Mouse (Mus musculus) G1E-ER4 (cell line): Measurements from ENCODE around the gene Clec12b. TPM values are rescaled to one million over a fixed set of nuclear protein-coding genes. Genes with fewer than 3 reads are reported as not detected.

ENCODE experiments used
- GATA1 ChIP-seq: IDR thresholded peaks from one replicate; pipeline ENCODE4 v1.8.0; 2012; ENCODE audit warnings: low read length, inconsistent platforms
- polyA plus RNA-seq: library from polyadenylated mRNA; stranded (reverse); fragments of >175 nt; gene quantifications from 2 replicates; pipeline ENCODE4 v1.2.3, GENCODE M21; 2012

Gene Clec12b
- polyA plus RNA-seq, 1 experiment: not detected

DNA sequence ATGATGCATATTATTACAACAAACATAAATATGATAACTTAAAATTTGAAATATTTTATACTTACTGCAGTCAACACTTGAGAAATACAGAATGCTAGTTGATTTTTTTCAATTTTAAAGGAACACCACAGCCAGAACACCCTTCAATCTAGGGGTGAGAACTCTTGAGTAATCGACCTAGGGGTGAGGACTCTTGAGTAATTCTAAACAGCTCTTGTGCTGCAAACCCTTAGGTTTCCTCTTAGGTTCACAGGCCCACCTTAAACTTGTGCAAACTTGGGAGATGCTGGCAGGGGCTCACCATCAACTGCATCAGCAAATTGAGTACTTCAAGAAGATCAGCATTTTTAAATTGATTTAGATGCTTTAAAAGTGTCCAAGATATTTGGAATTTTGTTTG, 47.9 kb downstream of the Clec12b start:
- TF ChIP-seq GATA1: no peak

DNA sequence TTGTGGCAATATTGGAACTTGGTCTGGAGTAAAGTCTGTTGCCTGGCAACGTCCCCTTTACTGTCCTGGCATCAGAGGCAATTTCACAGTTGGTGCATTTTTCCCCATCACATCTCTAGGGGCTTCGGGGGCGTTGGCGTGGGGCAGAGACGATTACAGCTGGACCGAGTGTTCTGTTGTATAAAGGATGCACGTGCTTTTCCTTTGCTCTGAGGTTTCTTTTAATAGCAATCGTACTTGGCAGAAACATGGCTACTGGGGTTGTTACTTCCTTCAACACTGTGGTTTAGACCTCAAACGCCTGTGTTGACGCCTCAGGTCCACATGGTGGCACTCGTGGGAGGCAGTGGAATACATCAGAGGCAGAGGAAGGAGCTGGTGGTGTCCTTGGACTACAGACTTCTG, 52.0 kb downstream of the Clec12b start:
- TF ChIP-seq GATA1: no peak

DNA sequence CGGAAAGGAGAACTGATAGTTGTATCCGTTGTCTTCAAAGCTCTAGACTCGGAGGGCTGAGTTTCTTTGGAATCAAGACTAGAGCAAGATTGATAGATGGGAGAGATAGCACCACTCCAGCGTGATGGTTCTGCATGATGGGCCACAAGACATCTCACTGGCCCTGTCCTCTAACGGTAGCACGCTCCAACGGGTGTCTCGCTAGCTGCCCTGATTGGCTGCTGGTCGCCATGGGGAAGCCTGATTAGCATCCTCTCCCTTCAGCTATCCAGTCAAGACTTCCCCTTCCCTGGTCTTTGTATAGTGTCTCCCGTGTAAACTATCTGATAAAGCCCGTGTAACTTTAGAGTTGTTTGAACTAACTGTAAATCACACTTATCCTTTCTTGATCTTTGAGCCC, 54.1 kb downstream of the Clec12b start, which contains the start of gene 4922502D21Rik:
Gene 4922502D21Rik, minus strand, starts transcription at position 187 of the 400 bp plus-strand sequence.
- TF ChIP-seq GATA1: no peak

DNA sequence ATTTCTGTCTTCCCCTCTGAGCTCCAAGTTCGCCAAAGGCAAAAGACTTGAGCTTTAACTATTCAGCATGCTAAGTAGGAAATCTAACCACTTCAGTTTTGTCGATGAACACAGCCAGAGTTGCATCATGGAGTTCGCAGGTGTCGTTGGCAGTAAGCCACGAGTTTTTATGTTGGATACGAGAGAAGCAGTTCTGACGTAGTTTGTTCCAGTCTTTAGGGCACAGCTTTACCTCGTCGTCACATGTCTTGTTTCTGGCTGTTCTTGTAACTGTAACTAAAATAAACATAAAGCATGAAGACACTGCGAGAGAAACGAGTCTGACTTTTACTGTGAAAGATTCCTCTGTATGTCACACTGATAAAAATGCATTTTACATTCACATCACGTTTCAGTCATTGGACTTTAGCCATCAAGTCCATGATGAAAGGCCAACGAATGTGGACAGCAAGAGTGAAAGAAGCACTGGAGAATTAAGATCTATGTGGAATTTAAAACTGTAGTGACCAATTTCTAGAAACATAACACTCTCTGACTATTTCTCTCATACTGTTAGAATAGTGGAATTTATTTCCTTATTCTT, 59.0 kb downstream of the Clec12b start:
- TF ChIP-seq GATA1: no peak

DNA sequence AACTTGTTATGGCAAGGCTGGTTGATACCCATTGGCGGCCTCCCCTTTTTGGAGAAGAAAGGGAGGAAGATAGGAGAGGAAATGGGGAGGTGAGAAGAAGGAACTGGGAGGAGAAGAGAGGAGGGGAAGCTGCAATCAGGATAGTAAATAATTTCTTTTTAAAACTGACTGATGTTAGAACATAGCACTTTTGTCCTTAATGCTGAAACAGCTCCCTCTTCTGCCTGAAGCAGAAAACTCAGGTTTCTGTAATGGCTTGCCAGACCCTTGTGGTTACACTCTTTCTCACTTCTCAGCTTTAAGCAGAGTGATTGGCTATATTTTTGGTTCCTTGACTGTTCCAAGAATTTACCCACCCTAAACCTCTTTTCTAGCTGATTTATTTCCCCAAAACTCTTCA, 59.7 kb downstream of the Clec12b start:
- no peak for TF ChIP-seq GATA1

Other genes starting within 250 kb of the Clec12b start
- gene Clec2d, start 205.3 kb downstream of the Clec12b start, polyA plus RNA-seq: not detected in 2 replicates
- gene Cd69, start 110.4 kb downstream of the Clec12b start, polyA plus RNA-seq: not detected in 2 replicates
- not detected in 2 replicates for gene 4922502D21Rik, start 54.1 kb downstream of the Clec12b start, polyA plus RNA-seq
- gene Clec12a, start 43.2 kb downstream of the Clec12b start, polyA plus RNA-seq: not detected in 2 replicates
- gene Clec1b, start 11.4 kb upstream of the Clec12b start, polyA plus RNA-seq: not detected in 2 replicates
- gene Clec9a, start 23.0 kb upstream of the Clec12b start, polyA plus RNA-seq: not detected in 2 replicates
- not detected in 2 replicates for gene Clec1a, start 66.1 kb upstream of the Clec12b start, polyA plus RNA-seq
- not detected in 2 replicates for gene Olr1, start 121.3 kb upstream of the Clec12b start, polyA plus RNA-seq
- not detected in 2 replicates for gene Tmem52b, start 126.7 kb upstream of the Clec12b start, polyA plus RNA-seq
- gene Gabarapl1, start 147.3 kb upstream of the Clec12b start, polyA plus RNA-seq: 71.2 and 107 TPM in 2 replicates
- not detected in 2 replicates for gene Klre1, start 192.0 kb upstream of the Clec12b start, polyA plus RNA-seq
- gene Klrd1, start 205.9 kb upstream of the Clec12b start, polyA plus RNA-seq: not detected in 2 replicates
- not detected in 2 replicates for gene Klrk1, start 238.0 kb upstream of the Clec12b start, polyA plus RNA-seq